Mouse (Mus musculus) midbrain, embryonic 16.5 days (tissue): Measurements from ENCODE around the gene Sorcs2. TPM values are rescaled to one million over a fixed set of nuclear protein-coding genes. Genes with fewer than 3 reads are reported as not detected.

Source experiments
- ATAC-seq: fragments of 200-750 bp; cut with Nextera tagmentation; 2 replicates; pipeline ENCODE4 v1.8.0; 2017; ENCODE audit warnings: moderate TSS enrichment
- H3K27ac ChIP-seq: fragments of 300-500 bp; sonication (generic); 2 replicates; pipeline ENCODE4 v1.5.1; 2014; ENCODE audit warnings: mild to moderate bottlenecking, low read length, mixed read lengths
- H3K27me3 ChIP-seq: fragments of 300-500 bp; sonication (generic); 2 replicates; pipeline ENCODE4 v1.6.1; 2014; ENCODE audit warnings: low read depth, low read length, mixed read lengths; ENCODE audit not compliant: control insufficient read depth, insufficient read depth
- H3K36me3 ChIP-seq: fragments of 300-500 bp; sonication (generic); 2 replicates; pipeline ENCODE4 v1.6.1; 2014; ENCODE audit warnings: mild to moderate bottlenecking, low read length, moderate library complexity, mixed read lengths; ENCODE audit not compliant: control insufficient read depth, insufficient read depth
- H3K4me1 ChIP-seq: fragments of 300-500 bp; sonication (generic); 2 replicates; pipeline ENCODE4 v1.6.1; 2014; ENCODE audit warnings: mild to moderate bottlenecking, low read length, mixed read lengths; ENCODE audit not compliant: control insufficient read depth, insufficient read depth
- H3K4me2 ChIP-seq: fragments of 300-500 bp; sonication (generic); 2 replicates; pipeline ENCODE4 v1.6.1; 2014; ENCODE audit warnings: mild to moderate bottlenecking, low read length, mixed read lengths
- H3K4me3 ChIP-seq: fragments of 300-500 bp; sonication (generic); 2 replicates; pipeline ENCODE4 v1.5.1; 2014; ENCODE audit warnings: low read depth, mild to moderate bottlenecking, low read length, moderate library complexity, mixed read lengths
- H3K9ac ChIP-seq: fragments of 300-500 bp; sonication (generic); 2 replicates; pipeline ENCODE4 v1.6.1; 2014; ENCODE audit warnings: low read depth, low read length, mixed read lengths
- H3K9me3 ChIP-seq: fragments of 300-500 bp; sonication (generic); replicated peaks from 2 replicates; pipeline ENCODE4 v1.6.1; 2014; ENCODE audit warnings: mild to moderate bottlenecking, low read length, mixed read lengths; ENCODE audit not compliant: control insufficient read depth, poor library complexity, severe bottlenecking
- WGBS: fragments of 180-500 bp; shearing (Covaris S2); extraction: QIAGEN DNeasy Blood & Tissue Kit; methylation state at CpG from one replicate; pipeline ENCODE4 v1.1.7; 2014; 5-methylcytosine and 5-hydroxymethylcytosine counted together
- polyA plus RNA-seq: library from polyadenylated mRNA; unstranded; fragments of >200 nt; fragmentation: Nextera tagmentation; extraction: Ambion mirVana; gene quantifications from 2 replicates; pipeline ENCODE4 v1.2.1, GENCODE M21; 2015

Sorcs2 gene
- polyA plus RNA-seq, 1 experiment from 2014 or later, result 21.3 TPM

GRCm38 (mm10) chr5:36178785-36179184 is 219.2 kb downstream of the Sorcs2 start:
- no peaks in the 10 kb centered on the region for H3K9me3 ChIP-seq

GRCm38 (mm10) chr5:36178215-36178614 is 219.7 kb downstream of the Sorcs2 start:
- WGBS, result 55% methylated on average over 7 of the region's 7 CpGs
- no peak overlapping the region for H3K9ac ChIP-seq
- H3K36me3 ChIP-seq, result no peaks in the 10 kb centered on the region
- no peaks in the 10 kb centered on the region for H3K27me3 ChIP-seq
- no peak for ATAC-seq
- no peak overlapping the region for H3K27ac ChIP-seq
- no peaks in the 10 kb centered on the region for H3K9me3 ChIP-seq
- H3K4me1 ChIP-seq, result peaks cover 13% of the 10 kb centered on the region
- no peak overlapping the region for H3K4me2 ChIP-seq
- H3K4me3 ChIP-seq, result no peak overlapping the region

More at GRCm38 (mm10) chr5:36178785-36179184, 219.2 kb downstream of the Sorcs2 start:
- peaks cover 13% of the 10 kb centered on the region for H3K4me1 ChIP-seq
- no peak overlapping the region for H3K27ac ChIP-seq
- H3K4me2 ChIP-seq, result no peak overlapping the region
- no peak for ATAC-seq
- H3K9ac ChIP-seq, result no peak overlapping the region
- no peaks in the 10 kb centered on the region for H3K36me3 ChIP-seq
- no peaks in the 10 kb centered on the region for H3K27me3 ChIP-seq
- H3K4me3 ChIP-seq, result no peak overlapping the region
- 91% methylated on average over 3 of the region's 3 CpGs for WGBS

- WGBS, result 91% methylated on average over 4 of the region's 4 CpGs
- Histone ChIP-seq H3K4me1 (peaks cover 13% of the 10 kb centered on the region), H3K9ac (no peak overlapping the region), H3K4me2 (no peak overlapping the region), H3K27ac (no peak overlapping the region), H3K36me3 (no peaks in the 10 kb centered on the region), H3K27me3 (no peaks in the 10 kb centered on the region), H3K4me3 (no peak overlapping the region), H3K9me3 (no peaks in the 10 kb centered on the region)
- no peak for ATAC-seq
Measured at GRCm38 (mm10) chr5:36176873-36177272, 221.1 kb downstream of the Sorcs2 start.

GRCm38 (mm10) chr5:36176409-36176808 is 221.5 kb downstream of the Sorcs2 start:
- Histone ChIP-seq H3K9ac (no peak overlapping the region), H3K27ac (no peak overlapping the region), H3K9me3 (no peaks in the 10 kb centered on the region), H3K4me1 (peaks cover 13% of the 10 kb centered on the region), H3K4me2 (no peak overlapping the region), H3K27me3 (no peaks in the 10 kb centered on the region), H3K36me3 (no peaks in the 10 kb centered on the region), H3K4me3 (no peak overlapping the region)
- ATAC-seq, result no peak
- 82% methylated on average over 11 of the region's 11 CpGs for WGBS

GRCm38 (mm10) chr5:36174569-36175115 is 223.3 kb downstream of the Sorcs2 start:
- no peak overlapping the region for H3K9ac ChIP-seq
- WGBS, result 2% methylated on average over 9 of the region's 9 CpGs
- no peak overlapping the region for H3K4me2 ChIP-seq
- no peaks in the 10 kb centered on the region for H3K9me3 ChIP-seq
- H3K27ac ChIP-seq, result peak overlapping the region; percentile 58
- peaks cover 13% of the 10 kb centered on the region for H3K4me1 ChIP-seq
- peak; percentile 82 for ATAC-seq
- no peak overlapping the region for H3K4me3 ChIP-seq
- H3K36me3 ChIP-seq, result no peaks in the 10 kb centered on the region
- no peaks in the 10 kb centered on the region for H3K27me3 ChIP-seq

- H3K4me3 ChIP-seq, result no peak overlapping the region
- no peaks in the 10 kb centered on the region for H3K36me3 ChIP-seq
- H3K4me2 ChIP-seq, result no peak overlapping the region
- no peak overlapping the region for H3K9ac ChIP-seq
- no peaks in the 10 kb centered on the region for H3K27me3 ChIP-seq
- H3K27ac ChIP-seq, result 0 out of 2 replicates have a peak overlapping the region, but pooled peaks have one; percentile 47
- no peak for ATAC-seq
- H3K4me1 ChIP-seq, result peaks cover 23% of the 10 kb centered on the region
- WGBS, result 47% methylated on average over 14 of the region's 14 CpGs
- no peaks in the 10 kb centered on the region for H3K9me3 ChIP-seq
Measured at GRCm38 (mm10) chr5:36168963-36169650, 228.8 kb downstream of the Sorcs2 start.

- peaks cover 23% of the 10 kb centered on the region for H3K4me1 ChIP-seq
- H3K4me3 ChIP-seq, result no peak overlapping the region
- 0 out of 2 replicates have a peak overlapping the region, but pooled peaks have one; percentile 13 for H3K9ac ChIP-seq
- H3K36me3 ChIP-seq, result no peaks in the 10 kb centered on the region
- no peaks in the 10 kb centered on the region for H3K9me3 ChIP-seq
- peak overlapping the region; percentile 25; the same call in 1 of the 2 replicates for H3K27ac ChIP-seq
- ATAC-seq, result peak; percentile 46
- no peaks in the 10 kb centered on the region for H3K27me3 ChIP-seq
- no peak overlapping the region for H3K4me2 ChIP-seq
- WGBS, result 66% methylated on average over 6 of the region's 6 CpGs
Measured at GRCm38 (mm10) chr5:36166346-36167013, 231.5 kb downstream of the Sorcs2 start.

GRCm38 (mm10) chr5:36165424-36166302 is 232.3 kb downstream of the Sorcs2 start:
- ATAC-seq, result 0 out of 2 replicates have a peak, but pooled peaks have one; percentile 10
- H3K4me2 ChIP-seq, result no peak overlapping the region
- no peak overlapping the region for H3K4me3 ChIP-seq
- H3K9ac ChIP-seq, result 0 out of 2 replicates have a peak overlapping the region, but pooled peaks have one; percentile 32
- H3K4me1 ChIP-seq, result peaks cover 23% of the 10 kb centered on the region
- WGBS, result 49% methylated on average over 21 of the region's 21 CpGs
- H3K36me3 ChIP-seq, result no peaks in the 10 kb centered on the region
- peak overlapping the region; percentile 59 for H3K27ac ChIP-seq
- no peaks in the 10 kb centered on the region for H3K9me3 ChIP-seq
- H3K27me3 ChIP-seq, result no peaks in the 10 kb centered on the region
